Mouse (Mus musculus) thymus, adult 2 months (tissue): ENCODE measurements around the gene Ppp4r1. TPM values are rescaled to one million over a fixed set of nuclear protein-coding genes. Genes with fewer than 3 reads are reported as not detected.

Experiments
- DNase-seq: peaks from one replicate; pipeline ENCODE4 v3.0.0; 2021
- H3K27ac ChIP-seq: fragments of 200-500 bp; 2 replicates; pipeline ENCODE4 v1.5.1; 2012; ENCODE audit warnings: low read length, control low read depth; ENCODE audit not compliant: control insufficient read depth, insufficient read depth
- H3K27me3 ChIP-seq: fragments of 200-500 bp; 2 replicates; pipeline ENCODE4 v1.6.1; 2012; ENCODE audit warnings: mild to moderate bottlenecking, low read length, moderate library complexity, mixed read lengths; ENCODE audit not compliant: control insufficient read depth, insufficient read depth
- H3K36me3 ChIP-seq: fragments of 200-500 bp; 2 replicates; pipeline ENCODE4 v1.6.1; 2012; ENCODE audit warnings: mild to moderate bottlenecking, low read length, moderate library complexity; ENCODE audit not compliant: control insufficient read depth, insufficient read depth
- H3K4me1 ChIP-seq: fragments of 200-500 bp; replicated peaks from 2 replicates; pipeline ENCODE4 v1.6.1; 2012; ENCODE audit warnings: low read length; ENCODE audit not compliant: control insufficient read depth, insufficient read depth
- H3K4me3 ChIP-seq: fragments of 200-500 bp; 2 replicates; pipeline ENCODE4 v1.5.1; 2012; ENCODE audit warnings: mild to moderate bottlenecking, low read length, control low read depth, moderate library complexity; ENCODE audit not compliant: control insufficient read depth, insufficient read depth
- CTCF ChIP-seq: fragments of 200-500 bp; IDR thresholded peaks from 2 replicates; pipeline ENCODE4 v1.5.1; 2012; ENCODE audit warnings: mild to moderate bottlenecking, control low read depth, low read length, moderate library complexity, borderline replicate concordance; ENCODE audit not compliant: control insufficient read depth, poor library complexity, insufficient read depth; ENCODE audit errors: extremely low read depth
- POLR2A ChIP-seq: fragments of 200-500 bp; IDR thresholded peaks from 2 replicates; pipeline ENCODE4 v1.6.1; 2012; ENCODE audit warnings: mild to moderate bottlenecking, low read length, control low read depth, moderate library complexity; ENCODE audit not compliant: control insufficient read depth, poor library complexity, insufficient read depth; ENCODE audit errors: extremely low read depth
- WGBS: fragments of 180-500 bp; shearing (Covaris S2); methylation state at CpG from one replicate; pipeline ENCODE4 v1.1.7; 2018; 5-methylcytosine and 5-hydroxymethylcytosine counted together
- polyA plus RNA-seq: library from polyadenylated mRNA; depleted of rRNA; stranded (reverse); fragments of >200 nt; gene quantifications from 2 replicates; pipeline ENCODE4 v1.2.3, GENCODE M21; 2012

The Ppp4r1 gene
- polyA plus RNA-seq, 1 experiment = 40.1 TPM

GRCm38 (mm10) chr17:65749803-65750202 is 32.6 kb upstream of the Ppp4r1 start:
- H3K27me3 ChIP-seq = no peaks in the 10 kb centered on the region
- no peak overlapping the region for H3K27ac ChIP-seq
- TF ChIP-seq CTCF (no peak), POLR2A (no peak)
- no peaks in the 10 kb centered on the region for H3K36me3 ChIP-seq
- 82% methylated on average over 7 of the region's 7 CpGs for WGBS
- no peak for DNase-seq
- H3K4me3 ChIP-seq = no peak overlapping the region
- H3K4me1 ChIP-seq = no peaks in the 10 kb centered on the region

- DNase-seq = no peak
- Histone ChIP-seq H3K27me3 (no peaks in the 10 kb centered on the region), H3K27ac (no peak overlapping the region), H3K4me3 (no peak overlapping the region), H3K4me1 (no peaks in the 10 kb centered on the region), H3K36me3 (no peaks in the 10 kb centered on the region)
- TF ChIP-seq CTCF (no peak), POLR2A (no peak)
Measured at GRCm38 (mm10) chr17:65750301-65750700, 32.1 kb upstream of the Ppp4r1 start.

GRCm38 (mm10) chr17:65753130-65753529 is 29.2 kb upstream of the Ppp4r1 start:
- H3K4me1 ChIP-seq = no peaks in the 10 kb centered on the region
- H3K27ac ChIP-seq = no peak overlapping the region
- H3K4me3 ChIP-seq = no peak overlapping the region
- no peaks in the 10 kb centered on the region for H3K27me3 ChIP-seq
- 97% methylated on average over 6 of the region's 6 CpGs for WGBS
- DNase-seq = no peak
- H3K36me3 ChIP-seq = no peaks in the 10 kb centered on the region
- TF ChIP-seq CTCF (no peak), POLR2A (no peak)

GRCm38 (mm10) chr17:65755857-65756256 is 26.5 kb upstream of the Ppp4r1 start:
- Histone ChIP-seq H3K36me3 (no peaks in the 10 kb centered on the region), H3K4me3 (no peak overlapping the region), H3K27me3 (no peaks in the 10 kb centered on the region), H3K27ac (no peak overlapping the region), H3K4me1 (no peaks in the 10 kb centered on the region)
- DNase-seq = no peak
- 95% methylated on average over 3 of the region's 3 CpGs for WGBS
- TF ChIP-seq POLR2A (no peak), CTCF (no peak)

- H3K36me3 ChIP-seq = no peaks in the 10 kb centered on the region
- TF ChIP-seq CTCF (no peak), POLR2A (no peak)
- 93% methylated on average over 6 of the region's 6 CpGs for WGBS
- H3K27me3 ChIP-seq = no peaks in the 10 kb centered on the region
- no peak overlapping the region for H3K27ac ChIP-seq
- no peaks in the 10 kb centered on the region for H3K4me1 ChIP-seq
- no peak for DNase-seq
- no peak overlapping the region for H3K4me3 ChIP-seq
Measured at GRCm38 (mm10) chr17:65757150-65757549, 25.2 kb upstream of the Ppp4r1 start.

GRCm38 (mm10) chr17:65763221-65763620 is 19.2 kb upstream of the Ppp4r1 start:
- no peaks in the 10 kb centered on the region for H3K27me3 ChIP-seq
- no peak for TF ChIP-seq CTCF
- TF ChIP-seq POLR2A = no peak
- no peak overlapping the region for H3K4me3 ChIP-seq
- WGBS = 98% methylated on average over 14 of the region's 14 CpGs
- no peaks in the 10 kb centered on the region for H3K4me1 ChIP-seq
- H3K27ac ChIP-seq = no peak overlapping the region
- DNase-seq = no peak
- H3K36me3 ChIP-seq = no peaks in the 10 kb centered on the region

GRCm38 (mm10) chr17:65768486-65768885 is 13.9 kb upstream of the Ppp4r1 start:
- 84% methylated on average over 5 of the region's 5 CpGs for WGBS
- no peak for DNase-seq
- no peak overlapping the region for H3K27ac ChIP-seq

More at GRCm38 (mm10) chr17:65768486-65768885, 13.9 kb upstream of the Ppp4r1 start:
- Histone ChIP-seq H3K4me3 (no peak overlapping the region), H3K4me1 (peaks cover 7% of the 10 kb centered on the region; the same call in 1 of the 2 replicates), H3K36me3 (no peaks in the 10 kb centered on the region), H3K27me3 (peaks cover 15% of the 10 kb centered on the region)
- TF ChIP-seq CTCF (no peak), POLR2A (no peak)
